Mouse (Mus musculus) B cell, adult 67 days (primary cell): ENCODE measurements around the gene Tfpt. TPM values are rescaled to one million over a fixed set of nuclear protein-coding genes. Genes with fewer than 3 reads are reported as not detected.

ENCODE experiments used
- total RNA-seq, 2 experiments: library from RNA; stranded (reverse); gene quantifications; 4 replicates each; pipeline ENCODE4 v1.2.4; 2023

The Tfpt gene
- 10 to 100 TPM; 22.5 to 23.8 TPM for total RNA-seq

GRCm38 (mm10) chr7:3629543-3630477, at the start of gene Tfpt, which contains the start of gene Prpf31:
Gene Tfpt, minus strand, starts transcription at chr7:3629929.
Gene Prpf31, plus strand, starts transcription at chr7:3629985.

GRCm38 (mm10) chr7:3677342-3677741, 47.6 kb upstream of the Tfpt start, which contains the start of gene Tmc4:
Gene Tmc4, minus strand, starts transcription at chr7:3677553.

GRCm38 (mm10) chr7:3665215-3666114, 35.7 kb upstream of the Tfpt start, which contains the start of gene Leng1:
Gene Leng1, minus strand, starts transcription at chr7:3665840.

GRCm38 (mm10) chr7:3644672-3645487, 15.2 kb upstream of the Tfpt start, which contains the start of gene Cnot3:
Gene Cnot3, plus strand, starts transcription at chr7:3645268.

GRCm38 (mm10) chr7:3617242-3617995, 12.3 kb downstream of the Tfpt start, which contains the start of gene Ndufa3:
Gene Ndufa3, plus strand, starts transcription at chr7:3617373.

GRCm38 (mm10) chr7:3616057-3616388, 13.7 kb downstream of the Tfpt start, which contains the start of gene Oscar:
Gene Oscar, minus strand, starts transcription at chr7:3616157.

Other genes with a start within 250 kb of the Tfpt start
- gene Cacng8, start 239.2 kb downstream of the Tfpt start, total RNA-seq = not detected
- gene Cacng6, start 205.7 kb downstream of the Tfpt start, total RNA-seq = not detected
- gene Tarm1, start 127.3 kb downstream of the Tfpt start, total RNA-seq = not detected
- not detected for gene Oscar, start 13.8 kb downstream of the Tfpt start, total RNA-seq
- gene Ndufa3, start 12.6 kb downstream of the Tfpt start, total RNA-seq = 100 to 1,000 TPM; 279 to 317 TPM
- 10 to 100 TPM; 62.1 to 76.9 TPM for gene Prpf31, start 56 bp upstream of the Tfpt start, total RNA-seq
- gene Cnot3, start 15.3 kb upstream of the Tfpt start, total RNA-seq = 100 to 1,000 TPM; 124 to 138 TPM
- 10 to 100 TPM; 10.8 to 11.4 TPM for gene Leng1, start 35.9 kb upstream of the Tfpt start, total RNA-seq
- 10 to 100 TPM in 1 of 2 experiments, 1 to 10 TPM in 1; 7.6 to 11.1 TPM for gene Tmc4, start 47.6 kb upstream of the Tfpt start, total RNA-seq
- gene Tsen34, start 62.9 kb upstream of the Tfpt start, total RNA-seq = 10 to 100 TPM; 34.0 to 43.8 TPM
- gene Mboat7, start 63.6 kb upstream of the Tfpt start, total RNA-seq = 10 to 100 TPM; 67.2 to 71.9 TPM
- gene Rps9, start 74.1 kb upstream of the Tfpt start, total RNA-seq = 1,000 to 10,000 TPM; 1,992 to 2,030 TPM
- 10 to 100 TPM; 34.6 to 37.2 TPM for gene Pirb, start 90.5 kb upstream of the Tfpt start, total RNA-seq
- gene Gm15448, start 195.8 kb upstream of the Tfpt start, total RNA-seq = 1 to 10 TPM; 6.4 to 6.7 TPM
- 10 to 100 TPM in 1 of 2 experiments, 1 to 10 TPM in 1; 9.2 to 11.3 TPM for gene Pira2, start 215.1 kb upstream of the Tfpt start, total RNA-seq